Mouse (Mus musculus) hematopoietic multipotent progenitor cell, adult 10-12 weeks (in vitro differentiated cells): ENCODE data around the gene Pkp2. TPM values are rescaled to one million over a fixed set of nuclear protein-coding genes. Genes with fewer than 3 reads are reported as not detected.

Experiments used
- polyA plus RNA-seq: library from polyadenylated mRNA; stranded (reverse); fragments of >175 nt; gene quantifications from 2 replicates; pipeline ENCODE4 v1.2.3, GENCODE M21; 2012; ENCODE audit warnings: low replicate concordance

The Pkp2 gene
- polyA plus RNA-seq: 0.71 and 1.2 TPM in 2 replicates

DNA sequence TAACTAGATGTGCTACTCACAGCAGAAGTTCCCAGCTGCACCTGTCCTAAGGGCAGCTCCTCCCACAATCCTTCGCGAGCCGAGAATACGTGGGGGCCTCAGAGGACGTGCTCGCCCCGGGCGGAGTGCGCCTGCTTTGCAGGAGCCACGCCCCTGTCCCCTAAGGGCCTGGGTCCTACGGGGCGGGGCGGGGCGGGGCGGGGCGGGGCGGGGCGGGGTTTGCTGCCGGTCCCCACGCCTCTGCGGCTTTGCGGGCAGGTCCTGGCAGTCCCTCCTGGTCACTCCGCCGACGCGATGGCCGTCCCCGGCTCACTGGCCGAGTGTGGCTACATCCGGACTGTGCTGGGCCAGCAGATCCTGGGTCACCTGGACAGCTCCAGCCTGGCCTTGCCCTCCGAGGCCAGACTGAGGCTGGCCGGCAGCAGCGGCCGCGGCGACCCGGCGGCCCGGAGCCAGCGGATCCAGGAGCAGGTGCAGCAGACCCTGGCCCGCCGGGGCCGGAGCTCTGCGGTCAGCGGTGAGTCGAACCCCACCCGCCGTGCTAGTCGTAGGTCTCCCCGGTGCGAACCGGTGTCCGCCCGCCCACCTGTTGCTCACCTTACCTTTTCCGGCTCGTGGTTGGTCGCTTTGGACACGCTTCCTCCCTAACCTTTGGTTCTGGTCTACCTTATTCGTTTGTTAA is at the start of gene Pkp2:
Pkp2 (plus strand) TSS at position 240 of the 682 bp plus-strand sequence.

DNA sequence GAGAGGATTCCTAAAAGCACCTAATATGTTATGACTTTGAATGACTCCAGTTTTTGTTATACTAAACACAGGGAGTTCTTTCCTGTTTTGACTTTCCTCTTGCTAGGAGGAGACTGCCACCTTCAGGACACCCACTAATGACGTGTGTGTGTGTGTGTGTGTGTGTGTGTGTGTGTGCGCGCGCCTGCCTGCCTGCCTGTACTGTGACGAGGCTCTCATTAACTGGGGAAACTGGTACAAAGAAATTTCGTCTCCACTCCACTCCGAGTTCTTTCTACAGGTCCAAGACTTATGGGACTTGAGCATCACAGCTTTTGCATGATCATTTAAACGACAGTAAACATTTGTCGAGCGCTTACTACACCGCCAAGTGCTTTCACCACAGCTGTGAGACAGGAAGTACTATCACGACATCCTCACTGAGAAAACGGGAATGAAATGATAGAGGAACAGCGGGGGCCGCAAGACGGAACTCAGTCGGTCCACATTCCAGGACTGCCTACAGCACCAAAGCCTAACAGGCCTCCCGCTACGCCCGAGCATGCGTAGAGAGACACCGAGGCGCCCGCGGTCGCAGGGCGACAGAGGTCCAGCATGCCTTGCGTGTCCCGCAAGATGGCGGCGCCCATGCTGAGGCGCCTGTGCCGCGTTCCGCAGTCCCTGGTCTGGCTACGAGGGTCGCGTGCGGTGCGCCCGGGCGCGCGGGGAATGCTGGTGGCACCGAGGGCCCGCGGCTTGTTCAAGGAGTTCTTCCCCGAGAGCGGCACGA is 89.4 kb downstream of the Pkp2 start, which contains the start of gene Yars2:
Yars2 (plus strand) TSS at position 597 of the 769 bp plus-strand sequence.

Other genes with a start within 250 kb of the Pkp2 start
- gene Yars2, start 89.6 kb downstream of the Pkp2 start, polyA plus RNA-seq: 20.3 and 32.6 TPM in 2 replicates
- 3.7 and 16.9 TPM in 2 replicates for gene Dnm1l, start 145.6 kb downstream of the Pkp2 start, polyA plus RNA-seq